Mouse (Mus musculus) limb, embryonic 12.5 days (tissue): Measurements from ENCODE around the gene Mif4gd. TPM values are rescaled to one million over a fixed set of nuclear protein-coding genes. Genes with fewer than 3 reads are reported as not detected.
A peak's percentile ranks its signal among the peaks of the same experiment; 100 is the strongest.
"Not testable (repeated sequence)": the region's sequence is repeated elsewhere in the genome, so short reads cannot be mapped to it uniquely, and the experiment has no call there.

Source experiments
- ATAC-seq: fragments of 200-750 bp; cut with Nextera tagmentation; 2 replicates; pipeline ENCODE4 v1.8.0; 2017; ENCODE audit warnings: low read depth, moderate TSS enrichment; ENCODE audit not compliant: insufficient number of reproducible peaks, insufficient read depth, low FRiP score, low TSS enrichment
- H3K27ac ChIP-seq: fragments of 300-500 bp; sonication (generic); 2 replicates; pipeline ENCODE4 v1.5.1; 2016; ENCODE audit warnings: mild to moderate bottlenecking, moderate library complexity
- H3K27me3 ChIP-seq: fragments of 300-500 bp; sonication (generic); 2 replicates; pipeline ENCODE4 v1.6.1; 2016; ENCODE audit warnings: mild to moderate bottlenecking, moderate library complexity
- H3K36me3 ChIP-seq: fragments of 300-500 bp; sonication (generic); 2 replicates; pipeline ENCODE4 v1.6.1; 2016; ENCODE audit warnings: mild to moderate bottlenecking, moderate library complexity
- H3K4me1 ChIP-seq: fragments of 300-500 bp; sonication (generic); replicated peaks from 2 replicates; pipeline ENCODE4 v1.6.1; 2016
- H3K4me2 ChIP-seq: fragments of 300-500 bp; sonication (generic); 2 replicates; pipeline ENCODE4 v1.6.1; 2016; ENCODE audit warnings: mild to moderate bottlenecking, moderate library complexity
- H3K4me3 ChIP-seq: fragments of 300-500 bp; sonication (generic); replicated peaks from 2 replicates; pipeline ENCODE4 v1.5.1; 2016; ENCODE audit warnings: mild to moderate bottlenecking
- H3K9ac ChIP-seq: fragments of 300-500 bp; sonication (generic); replicated peaks from 2 replicates; pipeline ENCODE4 v1.6.1; 2016; ENCODE audit warnings: mild to moderate bottlenecking, moderate library complexity
- H3K9me3 ChIP-seq: fragments of 300-500 bp; sonication (generic); 2 replicates; pipeline ENCODE4 v1.6.1; 2016; ENCODE audit warnings: mild to moderate bottlenecking, moderate library complexity
- WGBS: fragments of 180-500 bp; shearing (Covaris S2); methylation state at CpG from one replicate; pipeline ENCODE4 v1.1.7; 2016; 5-methylcytosine and 5-hydroxymethylcytosine counted together
- polyA plus RNA-seq: library from polyadenylated mRNA; unstranded; fragments of >200 nt; fragmentation: Nextera tagmentation; extraction: Ambion mirVana; gene quantifications from 2 replicates; pipeline ENCODE4 v1.2.1, GENCODE M21; 2016

The Mif4gd gene
- polyA plus RNA-seq = 18.2 and 18.6 TPM in 2 replicates

DNA sequence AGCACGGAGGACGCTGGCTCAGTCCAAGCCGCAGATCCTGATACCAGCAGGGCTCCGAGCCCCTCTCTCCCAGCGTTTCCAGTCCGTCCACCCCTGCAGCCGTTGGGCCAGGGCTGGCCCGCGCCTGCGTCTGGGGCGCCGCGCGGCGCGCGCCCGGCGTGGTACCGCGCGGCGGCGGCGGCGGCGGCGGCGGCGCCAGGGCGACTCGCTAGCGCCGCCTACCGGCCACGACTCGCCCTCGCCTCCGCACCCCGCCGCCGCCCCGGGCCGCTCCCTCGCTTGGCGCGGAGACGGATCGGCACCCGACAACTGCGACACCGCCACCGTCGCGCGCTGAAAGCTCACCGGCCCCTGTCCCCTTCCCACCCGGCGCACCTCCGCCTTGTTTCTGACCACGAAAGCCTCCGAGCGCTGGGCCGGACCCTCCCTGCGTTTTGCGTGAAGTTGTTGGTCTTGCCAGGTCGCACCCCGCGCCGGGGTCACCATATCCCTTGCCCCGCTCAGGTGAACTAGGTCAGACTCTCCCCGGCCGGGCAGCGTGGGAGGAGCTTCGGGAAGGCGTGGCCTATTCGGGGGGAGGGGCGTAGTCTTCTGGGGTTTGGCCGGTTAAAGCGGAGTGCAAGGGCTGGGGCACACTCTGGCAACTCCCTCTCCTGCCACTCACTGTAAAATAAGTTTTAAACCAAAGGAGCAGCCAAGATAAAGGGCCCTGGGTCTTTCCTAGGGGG lies at the start of gene Mif4gd:
Gene Mif4gd, minus strand, starts transcription at position 560 of the 728 bp plus-strand sequence.
- peaks cover 47% of the 10 kb centered on the region for H3K36me3 ChIP-seq
- peak within 1 kb of the TSS; percentile 89 for H3K27ac ChIP-seq
- no peaks in the 10 kb centered on the region for H3K9me3 ChIP-seq
- peak; percentile 85 for ATAC-seq
- no peaks in the 10 kb centered on the region for H3K27me3 ChIP-seq
- H3K9ac ChIP-seq = peak within 1 kb of the TSS; percentile 67
- peak within 1 kb of the TSS; percentile 81 for H3K4me2 ChIP-seq
- peak within 1 kb of the TSS; percentile 63 for H3K4me3 ChIP-seq
- peaks cover 16% of the 10 kb centered on the region; the same call in 1 of the 2 replicates for H3K4me1 ChIP-seq
- WGBS = under 1% methylated on average over 72 of the region's 80 CpGs

- no peaks in the 10 kb centered on the region for H3K27me3 ChIP-seq
- 95% methylated on average over 4 of the region's 4 CpGs for WGBS
- H3K36me3 ChIP-seq = peaks cover 17% of the 10 kb centered on the region
Observed at GRCm38 (mm10) chr11:115660376-115660775, 47.6 kb upstream of the Mif4gd start.

DNA sequence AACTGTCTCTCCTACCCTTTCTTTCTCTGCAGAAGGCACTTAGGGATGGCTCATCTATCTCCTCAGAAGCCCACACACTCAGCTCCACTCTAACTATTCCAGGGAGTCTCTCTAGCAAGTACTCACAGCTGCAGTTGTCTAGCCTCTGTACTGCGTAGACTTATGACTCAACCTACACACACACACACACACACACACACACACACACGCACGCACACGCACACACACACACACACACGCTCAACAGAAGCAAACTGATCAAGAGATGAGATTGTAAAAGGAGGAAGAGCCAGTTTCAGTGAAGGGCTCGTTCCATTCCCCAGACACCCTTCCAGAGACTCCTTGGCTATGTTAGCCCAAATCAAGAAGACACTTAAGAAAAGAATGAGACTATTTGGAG lies 45.8 kb upstream of the Mif4gd start:
- Histone ChIP-seq H3K27me3 (no peaks in the 10 kb centered on the region), H3K4me2 (no peak overlapping the region), H3K4me1 (no peaks in the 10 kb centered on the region), H3K27ac (no peak overlapping the region), H3K9ac (no peak overlapping the region), H3K36me3 (peaks cover 29% of the 10 kb centered on the region), H3K9me3 (no peaks in the 10 kb centered on the region), H3K4me3 (no peak overlapping the region)
- ATAC-seq = no peak
- 85% methylated on average over 6 of the region's 6 CpGs for whole genome bisulfite sequencing

More at GRCm38 (mm10) chr11:115660376-115660775, 47.6 kb upstream of the Mif4gd start:
- Histone ChIP-seq H3K9me3 (no peaks in the 10 kb centered on the region), H3K9ac (no peak overlapping the region), H3K27ac (no peak overlapping the region), H3K4me3 (no peak overlapping the region), H3K4me1 (peaks cover 7% of the 10 kb centered on the region), H3K4me2 (no peak overlapping the region)
- no peak for ATAC-seq

DNA sequence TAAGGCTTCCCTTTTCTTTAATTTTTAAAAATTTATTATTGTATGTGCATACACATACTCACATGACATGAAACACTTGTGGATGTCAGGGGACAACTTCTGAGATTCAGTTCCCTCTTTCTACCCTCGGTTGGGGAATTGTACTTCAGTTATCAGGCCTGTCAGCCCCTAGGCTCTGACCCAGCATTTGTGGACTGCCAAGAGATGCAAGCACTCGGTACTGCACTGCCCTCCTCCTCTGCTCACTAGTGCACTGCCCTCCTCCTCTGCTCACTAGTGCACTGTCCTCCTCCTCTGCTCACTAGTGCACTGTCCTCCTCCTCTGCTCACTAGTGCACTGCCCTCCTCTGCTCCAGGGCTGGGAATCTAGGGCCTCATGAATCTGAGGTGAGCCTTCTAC lies 41.4 kb upstream of the Mif4gd start:
- 75% methylated on average over 2 of the region's 2 CpGs for WGBS
- H3K36me3 ChIP-seq = peaks cover 52% of the 10 kb centered on the region
- no peaks in the 10 kb centered on the region for H3K27me3 ChIP-seq
- H3K4me2 ChIP-seq = no peak overlapping the region
- H3K9me3 ChIP-seq = no peaks in the 10 kb centered on the region
- H3K4me3 ChIP-seq = no peak overlapping the region
- no peak overlapping the region for H3K9ac ChIP-seq
- no peaks in the 10 kb centered on the region for H3K4me1 ChIP-seq
- H3K27ac ChIP-seq = no peak overlapping the region
- no peak for ATAC-seq

DNA sequence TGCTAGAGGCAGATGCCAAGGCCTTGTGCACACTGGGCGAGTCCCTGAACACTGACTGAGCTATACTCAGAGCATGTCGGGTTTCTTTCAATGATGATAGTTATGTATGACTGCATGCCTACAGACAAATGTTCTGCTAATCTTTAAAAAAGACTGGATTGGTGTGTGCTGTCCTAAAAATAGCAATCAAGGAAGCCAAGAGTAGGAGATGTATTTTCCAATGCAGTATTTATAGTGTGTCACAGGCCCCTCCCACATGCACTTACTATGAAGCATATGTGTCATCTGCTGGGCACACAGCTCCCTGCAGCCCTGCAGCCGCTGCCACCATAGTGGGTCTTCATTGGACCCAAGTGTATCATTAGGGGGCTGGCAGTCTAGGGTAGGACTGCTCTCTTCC lies 40.4 kb upstream of the Mif4gd start:
- Histone ChIP-seq H3K4me3 (no peak overlapping the region), H3K9me3 (no peaks in the 10 kb centered on the region), H3K36me3 (peaks cover 57% of the 10 kb centered on the region), H3K27ac (no peak overlapping the region), H3K9ac (no peak overlapping the region), H3K4me1 (no peaks in the 10 kb centered on the region), H3K4me2 (no peak overlapping the region), H3K27me3 (no peaks in the 10 kb centered on the region)
- WGBS = 85% methylated on average over 3 of the region's 3 CpGs
- ATAC-seq = no peak

GRCm38 (mm10) chr11:115651680-115652079 lies 38.9 kb upstream of the Mif4gd start:
- H3K27me3 ChIP-seq = no peaks in the 10 kb centered on the region
- ATAC-seq = no peak
- H3K27ac ChIP-seq = no peak overlapping the region
- no peak overlapping the region for H3K4me3 ChIP-seq
- 78% methylated on average over 3 of the region's 3 CpGs for whole genome bisulfite sequencing
- no peaks in the 10 kb centered on the region for H3K9me3 ChIP-seq
- H3K9ac ChIP-seq = no peak overlapping the region
- H3K4me1 ChIP-seq = no peaks in the 10 kb centered on the region
- H3K4me2 ChIP-seq = no peak overlapping the region
- peaks cover 64% of the 10 kb centered on the region for H3K36me3 ChIP-seq

GRCm38 (mm10) chr11:115649706-115650105 lies 36.9 kb upstream of the Mif4gd start:
- peaks cover 71% of the 10 kb centered on the region for H3K36me3 ChIP-seq
- ATAC-seq = no peak
- no peak overlapping the region for H3K4me3 ChIP-seq
- H3K27me3 ChIP-seq = no peaks in the 10 kb centered on the region
- no peak overlapping the region for H3K27ac ChIP-seq
- 77% methylated on average over 10 of the region's 10 CpGs for WGBS
- H3K4me2 ChIP-seq = no peak overlapping the region
- H3K9me3 ChIP-seq = no peaks in the 10 kb centered on the region
- no peaks in the 10 kb centered on the region for H3K4me1 ChIP-seq
- H3K9ac ChIP-seq = no peak overlapping the region

GRCm38 (mm10) chr11:115647459-115647858 lies 34.7 kb upstream of the Mif4gd start:
- H3K36me3 ChIP-seq = peaks cover 69% of the 10 kb centered on the region
- WGBS = 69% methylated on average over 6 of the region's 6 CpGs
- no peaks in the 10 kb centered on the region for H3K9me3 ChIP-seq
- H3K4me2 ChIP-seq = no peak overlapping the region
- ATAC-seq = no peak
- no peaks in the 10 kb centered on the region for H3K4me1 ChIP-seq
- no peaks in the 10 kb centered on the region for H3K27me3 ChIP-seq
- H3K27ac ChIP-seq = no peak overlapping the region
- no peak overlapping the region for H3K4me3 ChIP-seq
- no peak overlapping the region for H3K9ac ChIP-seq

DNA sequence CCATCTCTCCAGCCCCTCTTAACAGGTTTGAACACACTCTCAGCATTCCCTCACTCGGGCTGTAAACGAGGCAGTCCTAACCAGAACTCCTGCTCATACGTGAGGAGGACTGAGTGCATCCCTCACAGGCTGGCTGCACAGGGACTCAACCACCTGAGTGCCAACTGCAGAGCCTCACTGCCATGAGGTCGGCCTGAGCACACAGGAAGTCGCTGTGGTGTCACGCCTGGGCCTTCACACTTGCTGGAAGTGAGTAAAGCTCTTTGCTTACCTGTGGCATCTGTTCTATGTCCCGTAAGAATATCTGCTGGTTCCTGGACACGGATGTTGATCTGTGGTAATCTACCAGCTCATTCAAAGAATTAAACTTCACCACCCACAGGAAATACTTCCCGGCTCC lies 33.7 kb upstream of the Mif4gd start:
- H3K9ac ChIP-seq = no peak overlapping the region
- H3K27me3 ChIP-seq = no peaks in the 10 kb centered on the region
- no peak overlapping the region for H3K4me3 ChIP-seq
- H3K4me2 ChIP-seq = no peak overlapping the region
- no peak for ATAC-seq
- WGBS = 93% methylated on average over 9 of the region's 9 CpGs
- no peaks in the 10 kb centered on the region for H3K4me1 ChIP-seq
- H3K27ac ChIP-seq = no peak overlapping the region
- H3K9me3 ChIP-seq = no peaks in the 10 kb centered on the region
- peaks cover 64% of the 10 kb centered on the region for H3K36me3 ChIP-seq

DNA sequence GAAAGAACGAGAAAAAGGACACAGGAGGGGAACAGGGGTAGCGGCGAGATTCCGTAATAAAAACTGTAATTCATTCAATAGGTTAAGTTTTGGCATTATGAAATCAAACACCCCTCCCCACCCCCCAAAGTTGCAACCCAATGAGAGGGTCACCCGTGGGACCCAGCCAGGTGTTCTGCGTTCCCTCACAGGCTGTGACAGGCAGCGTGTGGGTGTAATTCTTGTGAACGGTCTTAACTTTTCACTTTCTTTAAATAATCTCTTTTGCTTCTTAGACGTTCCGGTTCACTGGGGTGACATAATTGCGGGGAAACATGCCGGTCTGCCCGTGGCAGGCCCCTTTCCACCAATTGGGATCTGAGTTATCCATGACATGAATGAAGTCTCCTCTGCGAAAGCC lies 32.7 kb upstream of the Mif4gd start:
- not testable (repeated sequence) for ATAC-seq, H3K9me3 ChIP-seq, H3K4me3 ChIP-seq, H3K9ac ChIP-seq, H3K27me3 ChIP-seq, H3K4me2 ChIP-seq, H3K4me1 ChIP-seq, H3K27ac ChIP-seq
- peaks cover 57% of the 10 kb centered on the region for H3K36me3 ChIP-seq
- WGBS = 90% methylated on average over 14 of the region's 14 CpGs

DNA sequence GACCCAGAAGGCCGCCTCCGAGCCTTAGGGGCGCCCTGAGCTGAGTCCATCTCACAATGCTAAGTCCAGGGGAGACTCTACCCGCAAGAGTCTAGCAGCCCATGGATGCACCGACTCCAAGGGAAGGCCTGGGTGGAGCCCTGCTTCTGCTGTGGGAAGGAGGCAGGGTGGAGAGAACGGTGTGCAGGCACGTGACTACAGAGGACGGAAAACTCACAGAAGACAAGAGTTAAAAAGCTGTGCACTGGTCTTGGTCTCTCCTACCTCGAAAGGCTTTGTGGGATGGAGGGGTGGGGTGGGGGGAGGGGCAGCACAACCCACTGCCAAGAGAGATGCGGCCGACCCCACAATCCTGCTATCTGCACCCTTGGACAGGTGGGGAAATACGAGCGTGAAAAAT lies 31.5 kb upstream of the Mif4gd start:
- Histone ChIP-seq H3K9ac (no peak overlapping the region), H3K9me3 (no peaks in the 10 kb centered on the region), H3K4me3 (no peak overlapping the region), H3K4me2 (no peak overlapping the region), H3K36me3 (peaks cover 47% of the 10 kb centered on the region), H3K27ac (no peak overlapping the region; the same call in 1 of the 2 replicates), H3K27me3 (no peaks in the 10 kb centered on the region), H3K4me1 (no peaks in the 10 kb centered on the region)
- WGBS = 94% methylated on average over 13 of the region's 13 CpGs
- ATAC-seq = peak; percentile 43; the same call in 1 of the 2 replicates

GRCm38 (mm10) chr11:115643265-115643664 lies 30.5 kb upstream of the Mif4gd start:
- H3K4me3 ChIP-seq = no peak overlapping the region
- no peaks in the 10 kb centered on the region for H3K4me1 ChIP-seq
- no peak for ATAC-seq
- peaks cover 41% of the 10 kb centered on the region for H3K36me3 ChIP-seq
- no peak overlapping the region for H3K27ac ChIP-seq
- H3K4me2 ChIP-seq = no peak overlapping the region
- WGBS = 72% methylated on average over 10 of the region's 10 CpGs
- no peaks in the 10 kb centered on the region for H3K9me3 ChIP-seq
- H3K9ac ChIP-seq = no peak overlapping the region
- no peaks in the 10 kb centered on the region for H3K27me3 ChIP-seq
